Mouse (Mus musculus): Measurements from ENCODE around the gene Vps37b. TPM values are rescaled to one million over a fixed set of nuclear protein-coding genes. Genes with fewer than 3 reads are reported as not detected.

Gene Vps37b
- polyA plus RNA-seq, 1 experiment from 2014 or later: 31.5 TPM

DNA sequence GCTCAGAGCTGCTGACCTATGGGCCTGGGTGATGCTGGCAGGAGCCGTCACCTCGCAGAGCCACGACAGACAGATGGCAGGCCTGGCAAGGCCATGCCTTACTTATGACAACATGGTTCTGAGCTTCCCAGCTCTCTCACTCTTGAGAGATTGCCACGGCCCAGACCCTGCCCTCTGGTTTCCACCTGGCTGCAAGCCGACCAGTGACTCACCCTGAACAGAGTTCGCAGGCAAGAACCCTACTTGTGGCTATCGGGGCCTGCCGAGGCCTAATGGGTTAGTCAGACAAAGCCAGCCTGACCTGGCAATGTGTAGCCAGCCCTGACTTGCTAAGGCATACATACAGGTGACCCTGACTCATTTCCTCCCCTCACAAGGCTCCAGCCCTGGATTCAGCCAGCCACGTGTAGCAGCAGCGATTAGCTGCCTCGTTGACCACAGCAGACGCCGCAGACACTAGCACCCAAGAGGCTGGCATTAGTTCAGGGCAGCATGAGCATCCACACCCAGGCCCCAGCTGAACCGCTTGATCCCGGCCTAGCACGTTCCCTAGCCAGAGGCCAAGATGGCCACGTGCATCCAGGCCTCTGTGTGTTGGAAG is 25.1 kb downstream of the Vps37b start:
- H3K27ac ChIP-seq (ENCODE audit: low read length): no peak overlapping the region

DNA sequence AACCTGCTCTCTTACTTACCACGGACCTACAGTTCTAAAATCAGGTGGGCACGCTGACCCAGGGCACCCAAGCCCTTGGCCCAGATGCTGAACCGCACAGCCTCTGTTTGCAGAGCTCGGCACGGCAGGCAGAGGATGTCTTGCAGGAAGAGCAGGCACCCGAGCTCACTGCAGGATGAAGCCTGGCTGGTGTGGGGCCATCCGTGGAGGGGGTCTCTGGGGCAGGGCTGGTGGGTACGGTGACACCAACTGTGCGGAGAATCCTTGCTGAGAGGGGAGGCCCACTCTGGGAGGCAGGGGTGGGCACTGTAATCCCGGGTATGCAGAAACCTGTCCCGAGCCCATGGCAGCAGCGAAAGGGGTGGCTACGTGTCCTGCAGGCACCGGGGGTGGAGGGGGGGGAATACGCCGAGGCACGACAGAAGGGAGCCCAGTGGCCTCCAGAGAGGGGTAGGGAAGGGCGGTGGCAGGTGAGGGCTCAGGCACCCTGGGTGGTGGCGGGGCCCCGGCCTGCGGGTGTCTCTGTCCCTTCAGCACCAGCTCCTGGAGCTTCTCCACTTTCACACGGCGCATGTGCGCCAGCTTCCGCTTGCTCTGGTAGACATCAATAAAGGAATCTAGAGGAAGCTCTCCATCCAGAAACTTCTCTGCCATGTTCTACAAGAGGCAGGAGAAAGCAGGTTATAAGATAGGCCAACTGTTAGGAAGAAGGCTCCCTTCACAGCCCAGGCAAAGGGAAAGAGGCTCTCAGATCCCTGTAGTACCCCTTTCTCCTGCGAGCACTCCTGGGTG is 25.8 kb downstream of the Vps37b start:
- Histone ChIP-seq H3K4me3 (ENCODE audit: low read depth, low read length) (no peak overlapping the region), H3K27me3 (ENCODE audit: control insufficient read depth, insufficient read depth, low read length) (no peaks in the 10 kb centered on the region), H3K9ac (replicated peaks; ENCODE audit: low read depth, low read length) (no peak overlapping the region), H3K9me3 (ENCODE audit: control insufficient read depth, low read depth, low read length) (no peaks in the 10 kb centered on the region), H3K4me1 (ENCODE audit: control insufficient read depth, insufficient read depth, low read length) (peaks cover 11% of the 10 kb centered on the region), H3K4me2 (replicated peaks; ENCODE audit: low read depth, low read length) (no peak overlapping the region), H3K36me3 (ENCODE audit: control insufficient read depth, insufficient read depth, low read length) (peaks cover 46% of the 10 kb centered on the region), H3K27ac (ENCODE audit: low read length) (no peak overlapping the region)
- 88% methylated on average over 26 of the region's 26 CpGs for WGBS
- ATAC-seq (ENCODE audit: insufficient number of reproducible peaks, insufficient read depth, low FRiP score, low read depth): no peak

More for the DNA sequence above, 25.1 kb downstream of the Vps37b start:
- no peaks in the 10 kb centered on the region for H3K9me3 ChIP-seq (ENCODE audit: control insufficient read depth, low read depth, low read length)
- H3K4me3 ChIP-seq (ENCODE audit: low read depth, low read length): no peak overlapping the region
- no peak overlapping the region for H3K4me2 ChIP-seq (replicated peaks; ENCODE audit: low read depth, low read length)
- H3K9ac ChIP-seq (replicated peaks; ENCODE audit: low read depth, low read length): no peak overlapping the region
- H3K36me3 ChIP-seq (ENCODE audit: control insufficient read depth, insufficient read depth, low read length): peaks cover 46% of the 10 kb centered on the region
- ATAC-seq (ENCODE audit: insufficient number of reproducible peaks, insufficient read depth, low FRiP score, low read depth): no peak
- peaks cover 18% of the 10 kb centered on the region for H3K4me1 ChIP-seq (ENCODE audit: control insufficient read depth, insufficient read depth, low read length)
- 86% methylated on average over 17 of the region's 17 CpGs for WGBS
- H3K27me3 ChIP-seq (ENCODE audit: control insufficient read depth, insufficient read depth, low read length): no peaks in the 10 kb centered on the region

- no peak overlapping the region for H3K27ac ChIP-seq (ENCODE audit: low read length)
- peaks cover 46% of the 10 kb centered on the region for H3K36me3 ChIP-seq (ENCODE audit: control insufficient read depth, insufficient read depth, low read length)
These were observed 26.5 kb downstream of the Vps37b start for GRCm38 (mm10) chr5:124005591-124005990.

DNA sequence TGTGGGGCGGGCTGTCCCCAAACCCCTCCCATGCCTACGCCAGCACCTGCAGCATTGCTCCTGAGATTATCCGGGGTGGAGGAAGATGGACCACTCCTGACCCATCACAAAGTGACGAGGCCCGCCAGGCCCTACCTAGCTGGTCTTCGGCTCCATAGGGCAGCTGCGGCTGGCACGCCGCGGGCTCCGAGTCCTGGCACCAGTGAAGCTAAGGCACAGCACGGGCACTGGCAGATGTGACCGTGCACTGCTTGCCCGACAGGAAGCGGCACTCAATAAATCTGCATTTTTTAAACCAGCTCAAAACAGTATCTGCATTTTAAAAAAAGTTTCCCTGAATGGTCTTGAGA is 26.9 kb downstream of the Vps37b start:
- peaks cover 46% of the 10 kb centered on the region for H3K36me3 ChIP-seq (ENCODE audit: control insufficient read depth, insufficient read depth, low read length)
- no peak overlapping the region for H3K27ac ChIP-seq (ENCODE audit: low read length)
- H3K4me3 ChIP-seq (ENCODE audit: low read depth, low read length): no peak overlapping the region
- H3K4me1 ChIP-seq (ENCODE audit: control insufficient read depth, insufficient read depth, low read length): no peaks in the 10 kb centered on the region
- no peaks in the 10 kb centered on the region for H3K9me3 ChIP-seq (ENCODE audit: control insufficient read depth, low read depth, low read length)
- no peak overlapping the region for H3K4me2 ChIP-seq (replicated peaks; ENCODE audit: low read depth, low read length)
- WGBS: 93% methylated on average over 15 of the region's 15 CpGs
- no peaks in the 10 kb centered on the region for H3K27me3 ChIP-seq (ENCODE audit: control insufficient read depth, insufficient read depth, low read length)
- no peak for ATAC-seq (ENCODE audit: insufficient number of reproducible peaks, insufficient read depth, low FRiP score, low read depth)
- no peak overlapping the region for H3K9ac ChIP-seq (replicated peaks; ENCODE audit: low read depth, low read length)

More at GRCm38 (mm10) chr5:124005591-124005990, 26.5 kb downstream of the Vps37b start:
- ATAC-seq (ENCODE audit: insufficient number of reproducible peaks, insufficient read depth, low FRiP score, low read depth): no peak
- no peaks in the 10 kb centered on the region for H3K9me3 ChIP-seq (ENCODE audit: control insufficient read depth, low read depth, low read length)
- H3K4me2 ChIP-seq (replicated peaks; ENCODE audit: low read depth, low read length): no peak overlapping the region
- peaks cover 4% of the 10 kb centered on the region; the same call in 1 of the 2 replicates for H3K4me1 ChIP-seq (ENCODE audit: control insufficient read depth, insufficient read depth, low read length)
- H3K27me3 ChIP-seq (ENCODE audit: control insufficient read depth, insufficient read depth, low read length): no peaks in the 10 kb centered on the region
- H3K9ac ChIP-seq (replicated peaks; ENCODE audit: low read depth, low read length): no peak overlapping the region
- 73% methylated on average over 11 of the region's 11 CpGs for WGBS
- H3K4me3 ChIP-seq (ENCODE audit: low read depth, low read length): no peak overlapping the region

DNA sequence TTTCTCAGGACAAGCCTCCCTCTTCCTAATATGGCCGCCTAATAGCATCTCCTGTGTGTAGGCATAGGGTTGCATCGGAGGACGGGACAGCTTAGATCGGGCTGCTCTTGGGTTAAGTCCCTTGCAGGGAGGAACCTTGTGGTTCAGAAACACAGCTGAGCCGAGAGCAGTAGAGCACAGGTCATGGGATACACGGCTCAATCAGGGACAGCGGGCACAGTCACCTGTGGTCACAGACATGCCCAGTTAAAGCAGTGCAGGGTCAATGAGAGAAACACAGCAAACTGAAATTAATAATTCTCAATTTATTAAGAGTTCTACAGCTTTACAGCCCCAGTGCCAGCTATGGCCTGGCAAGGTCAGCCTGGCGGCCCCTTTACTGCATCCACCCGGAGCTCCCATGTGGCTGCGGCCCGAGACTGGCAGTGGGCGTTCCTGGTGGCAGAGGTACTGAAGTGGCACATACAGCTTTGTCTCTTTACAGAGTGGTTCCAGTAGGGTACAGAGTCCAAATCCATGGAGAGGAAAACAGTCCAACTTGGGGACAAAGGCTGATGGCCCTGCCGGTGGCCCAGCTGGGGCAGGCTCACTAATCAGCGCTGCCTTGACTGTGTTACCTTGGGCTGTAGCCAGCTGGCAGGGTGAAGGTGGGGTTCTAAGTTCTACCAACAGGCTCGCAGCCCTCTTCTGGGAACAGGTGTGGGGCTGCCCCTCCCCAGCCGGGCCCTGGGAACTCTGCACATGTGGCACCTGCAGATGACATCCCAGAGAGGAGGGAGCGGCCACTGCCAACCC is 27.5 kb downstream of the Vps37b start:
- Histone ChIP-seq H3K27me3 (ENCODE audit: control insufficient read depth, insufficient read depth, low read length) (no peaks in the 10 kb centered on the region), H3K4me2 (replicated peaks; ENCODE audit: low read depth, low read length) (no peak overlapping the region), H3K9ac (replicated peaks; ENCODE audit: low read depth, low read length) (no peak overlapping the region), H3K36me3 (ENCODE audit: control insufficient read depth, insufficient read depth, low read length) (peaks cover 46% of the 10 kb centered on the region), H3K9me3 (ENCODE audit: control insufficient read depth, low read depth, low read length) (no peaks in the 10 kb centered on the region), H3K4me3 (ENCODE audit: low read depth, low read length) (no peak overlapping the region), H3K27ac (ENCODE audit: low read length) (no peak overlapping the region), H3K4me1 (ENCODE audit: control insufficient read depth, insufficient read depth, low read length) (no peaks in the 10 kb centered on the region)
- ATAC-seq (ENCODE audit: insufficient number of reproducible peaks, insufficient read depth, low FRiP score, low read depth): no peak
- WGBS: 88% methylated on average over 17 of the region's 17 CpGs

DNA sequence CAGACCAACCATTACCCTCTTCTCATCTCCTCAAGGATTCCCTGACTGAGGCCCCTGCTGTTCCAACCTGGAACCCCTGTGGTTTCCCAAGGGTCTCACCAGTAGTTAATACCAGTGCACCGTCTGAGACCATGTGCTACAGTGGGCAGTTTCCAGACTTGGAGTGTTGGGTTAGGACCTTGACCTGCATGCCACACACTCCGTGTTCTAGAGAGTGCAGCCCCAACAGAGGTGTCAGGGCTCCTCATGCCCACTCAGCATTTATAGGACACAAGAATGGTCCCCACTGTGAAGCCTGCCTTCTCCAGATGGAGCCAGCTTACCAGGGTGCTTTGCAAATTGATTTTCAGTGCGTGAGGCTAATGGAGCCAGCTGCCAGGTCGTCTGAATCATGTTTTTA is 28.7 kb downstream of the Vps37b start:
- H3K27me3 ChIP-seq (ENCODE audit: control insufficient read depth, insufficient read depth, low read length): no peaks in the 10 kb centered on the region
- WGBS: 64% methylated on average over 4 of the region's 4 CpGs
- H3K9ac ChIP-seq (replicated peaks; ENCODE audit: low read depth, low read length): no peak overlapping the region
- H3K4me3 ChIP-seq (ENCODE audit: low read depth, low read length): no peak overlapping the region
- peaks cover 39% of the 10 kb centered on the region for H3K36me3 ChIP-seq (ENCODE audit: control insufficient read depth, insufficient read depth, low read length)
- no peak overlapping the region for H3K4me2 ChIP-seq (replicated peaks; ENCODE audit: low read depth, low read length)
- no peaks in the 10 kb centered on the region for H3K4me1 ChIP-seq (ENCODE audit: control insufficient read depth, insufficient read depth, low read length)
- no peak for ATAC-seq (ENCODE audit: insufficient number of reproducible peaks, insufficient read depth, low FRiP score, low read depth)
- H3K9me3 ChIP-seq (ENCODE audit: control insufficient read depth, low read depth, low read length): no peaks in the 10 kb centered on the region
- H3K27ac ChIP-seq (ENCODE audit: low read length): no peak overlapping the region

GRCm38 (mm10) chr5:124002876-124003275 is 29.2 kb downstream of the Vps37b start:
- H3K27ac ChIP-seq (ENCODE audit: low read length): no peak overlapping the region
- peaks cover 34% of the 10 kb centered on the region for H3K36me3 ChIP-seq (ENCODE audit: control insufficient read depth, insufficient read depth, low read length)
- H3K9me3 ChIP-seq (ENCODE audit: control insufficient read depth, low read depth, low read length): no peaks in the 10 kb centered on the region
- H3K4me3 ChIP-seq (ENCODE audit: low read depth, low read length): no peak overlapping the region
- no peak overlapping the region for H3K9ac ChIP-seq (replicated peaks; ENCODE audit: low read depth, low read length)
- H3K4me2 ChIP-seq (replicated peaks; ENCODE audit: low read depth, low read length): no peak overlapping the region
- no peak for ATAC-seq (ENCODE audit: insufficient number of reproducible peaks, insufficient read depth, low FRiP score, low read depth)
- H3K4me1 ChIP-seq (ENCODE audit: control insufficient read depth, insufficient read depth, low read length): no peaks in the 10 kb centered on the region
- H3K27me3 ChIP-seq (ENCODE audit: control insufficient read depth, insufficient read depth, low read length): no peaks in the 10 kb centered on the region
- WGBS: 79% methylated on average over 2 of the region's 2 CpGs

DNA sequence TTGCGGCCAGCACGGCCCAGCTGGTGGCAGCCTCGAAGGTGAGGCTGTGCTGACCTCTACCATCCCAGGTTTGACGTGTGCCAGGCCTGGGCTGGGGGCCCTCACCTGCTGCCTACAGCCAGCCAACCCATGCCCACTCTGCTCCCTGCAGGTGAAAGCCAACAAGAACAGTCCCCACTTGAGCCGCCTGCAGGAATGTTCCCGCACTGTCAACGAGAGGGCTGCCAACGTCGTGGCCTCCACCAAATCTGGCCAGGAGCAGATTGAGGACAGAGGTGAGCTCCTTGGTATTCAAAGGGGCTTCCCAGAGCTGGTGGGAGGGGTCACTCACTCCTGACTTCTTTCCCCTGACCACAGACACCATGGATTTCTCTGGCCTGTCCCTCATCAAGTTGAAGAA is 30.8 kb downstream of the Vps37b start:
- Histone ChIP-seq H3K4me3 (ENCODE audit: low read depth, low read length) (no peak overlapping the region), H3K9me3 (ENCODE audit: control insufficient read depth, low read depth, low read length) (no peaks in the 10 kb centered on the region), H3K27me3 (ENCODE audit: control insufficient read depth, insufficient read depth, low read length) (no peaks in the 10 kb centered on the region), H3K4me2 (replicated peaks; ENCODE audit: low read depth, low read length) (no peak overlapping the region), H3K36me3 (ENCODE audit: control insufficient read depth, insufficient read depth, low read length) (peaks cover 19% of the 10 kb centered on the region), H3K4me1 (ENCODE audit: control insufficient read depth, insufficient read depth, low read length) (no peaks in the 10 kb centered on the region), H3K9ac (replicated peaks; ENCODE audit: low read depth, low read length) (no peak overlapping the region), H3K27ac (ENCODE audit: low read length) (no peak overlapping the region)
- ATAC-seq (ENCODE audit: insufficient number of reproducible peaks, insufficient read depth, low FRiP score, low read depth): no peak
- 62% methylated on average over 9 of the region's 9 CpGs for WGBS

Data from stomach, embryonic 14.5 days (tissue).